Comparison of ENCODE assay signal across 9 mouse cellular contexts in genomic region chr4:139580663-139581336, GRCm38 (mm10). TPM values are rescaled to one million over a fixed set of nuclear protein-coding genes. Genes with fewer than 3 reads are reported as not detected.
A peak's percentile ranks its signal among the peaks of the same experiment; 100 is the strongest.
DNase-seq lines count a peak whose midpoint lies in the region; ATAC-seq lines count a peak whose summit lies in the region.
"Had no signal": no experiment of that assay in that cellular context is flagged by ENCODE, and none has a peak within 500 bp of the region (broad histone marks: within the 10 kb centered on the region; RNA-seq: fewer than 3 reads in every experiment).

No protein-coding gene starts in this region.

- H3K9me3 ChIP-seq in heart, embryonic 15.5 days (replicated peaks), result no peaks in the 10 kb centered on the region
- H3K9me3 ChIP-seq in midbrain, embryonic 15.5 days, result no peaks in the 10 kb centered on the region

- H3K4me3 ChIP-seq in heart, embryonic 15.5 days, result peak overlapping the region; percentile 3
- peak overlapping the region; percentile 15; the same call in 1 of the 2 replicates for H3K4me3 ChIP-seq in midbrain, embryonic 15.5 days

- H3K4me1 ChIP-seq in heart, embryonic 15.5 days (replicated peaks), result peaks cover 92% of the 10 kb centered on the region
- peaks cover 51% of the 10 kb centered on the region for H3K4me1 ChIP-seq in midbrain, embryonic 15.5 days

- 5% methylated on average over 14 of the region's 15 CpGs for WGBS in heart, embryonic 15.5 days
- 6% methylated on average over 15 of the region's 15 CpGs for WGBS in midbrain, embryonic 15.5 days

- H3K27me3 ChIP-seq in heart, embryonic 15.5 days, result no peaks in the 10 kb centered on the region
- H3K27me3 ChIP-seq in midbrain, embryonic 15.5 days (replicated peaks), result no peaks in the 10 kb centered on the region

- H3K4me2 ChIP-seq in heart, embryonic 15.5 days, result peak overlapping the region; percentile 48
- peak overlapping the region; percentile 40 for H3K4me2 ChIP-seq in midbrain, embryonic 15.5 days

- peak; percentile 58 for ATAC-seq in heart, embryonic 15.5 days (replicated peaks; ENCODE audit: insufficient number of reproducible peaks, insufficient read depth, low FRiP score, low read depth)
- no peak for ATAC-seq in midbrain, embryonic 15.5 days (replicated peaks)

- no peaks in the 10 kb centered on the region for H3K36me3 ChIP-seq in heart, embryonic 15.5 days
- H3K36me3 ChIP-seq in midbrain, embryonic 15.5 days (replicated peaks), result no peaks in the 10 kb centered on the region

- peak overlapping the region; percentile 91 for H3K27ac ChIP-seq in heart, embryonic 15.5 days
- H3K27ac ChIP-seq in midbrain, embryonic 15.5 days, result peak overlapping the region; percentile 41

- peak; percentile 68 for DNase-seq in adrenal gland, postnatal 10 days
- DNase-seq in adrenal gland, adult 2 months, result no peak
- peak; percentile 76 for DNase-seq in embryo, embryonic 10.5 days (ENCODE audit: low spot score)
- DNase-seq in kidney, postnatal 25 days, result peak; percentile 68 to 78
- DNase-seq in thymus, postnatal 25 days, result no peak
- no peak for DNase-seq in layer of hippocampus, adult 11-12 months (ENCODE audit: low spot score)

- peak overlapping the region; percentile 14 for H3K9ac ChIP-seq in heart, embryonic 15.5 days
- H3K9ac ChIP-seq in midbrain, embryonic 15.5 days, result peak overlapping the region; percentile 33

RNA-seq across cellular contexts. Expression of gene Gm21969, which starts 22.2 kb away (rescaled TPM):
- total RNA-seq in adrenal gland, postnatal 10 days (2021), result not detected
- under 1 TPM in 1 of 2 experiments, not detected in 1; 0.09 TPM for total RNA-seq in adrenal gland, adult 2 months (2021)
- 0.03 and 0.10 TPM in 2 replicates for polyA plus RNA-seq in adrenal gland, adult 2 months (2012; rRNA removed)
- polyA plus RNA-seq in heart, embryonic 15.5 days (2015; fragmentation: Nextera tagmentation; extraction: Ambion mirVana), result 0.05 TPM in 1 of 2 replicates, not detected in the other
- polyA plus RNA-seq in midbrain, embryonic 15.5 days (2015; fragmentation: Nextera tagmentation; extraction: Ambion mirVana), result not detected in 2 replicates
- total RNA-seq: CH12.LX had no signal

RNA-seq across cellular contexts. Expression of gene Aldh4a1, which starts 41.9 kb away (rescaled TPM):
- 10 to 100 TPM; 62.7 to 84.6 TPM for total RNA-seq in adrenal gland, postnatal 10 days (2021)
- 100 to 1,000 TPM in 1 of 2 experiments, 10 to 100 TPM in 1; 77.6 to 145 TPM for total RNA-seq in adrenal gland, adult 2 months (2021)
- 221 and 280 TPM in 2 replicates for polyA plus RNA-seq in adrenal gland, adult 2 months (2012; rRNA removed)
- polyA plus RNA-seq in heart, embryonic 15.5 days (2015; fragmentation: Nextera tagmentation; extraction: Ambion mirVana), result 25.2 and 33.2 TPM in 2 replicates
- 27.1 and 32.0 TPM in 2 replicates for polyA plus RNA-seq in midbrain, embryonic 15.5 days (2015; fragmentation: Nextera tagmentation; extraction: Ambion mirVana)

RNA-seq across cellular contexts. Expression of gene Iffo2, which starts 50.5 kb away (rescaled TPM):
- 10 to 100 TPM; 16.4 to 17.5 TPM for total RNA-seq in adrenal gland, postnatal 10 days (2021)
- total RNA-seq in adrenal gland, adult 2 months (2021), result 10 to 100 TPM; 11.5 to 13.2 TPM
- 6.3 and 6.4 TPM in 2 replicates for polyA plus RNA-seq in adrenal gland, adult 2 months (2012; rRNA removed)
- polyA plus RNA-seq in heart, embryonic 15.5 days (2015; fragmentation: Nextera tagmentation; extraction: Ambion mirVana), result 2.4 and 3.4 TPM in 2 replicates
- 4.1 and 4.3 TPM in 2 replicates for polyA plus RNA-seq in midbrain, embryonic 15.5 days (2015; fragmentation: Nextera tagmentation; extraction: Ambion mirVana)

Comparison
In these comparisons a context has a peak if more than half of its experiments do, and no peak if none do; other contexts are left out.
1. DNase-seq: peak in adrenal gland, postnatal 10 days (single experiment), embryo, embryonic 10.5 days (single experiment) and kidney, postnatal 25 days (2 of 2); none in adrenal gland, adult 2 months (single experiment), thymus, postnatal 25 days (single experiment) and layer of hippocampus, adult 11-12 months (single experiment).